Mouse (Mus musculus): ENCODE data around the gene Sh3bp5l.

DNA sequence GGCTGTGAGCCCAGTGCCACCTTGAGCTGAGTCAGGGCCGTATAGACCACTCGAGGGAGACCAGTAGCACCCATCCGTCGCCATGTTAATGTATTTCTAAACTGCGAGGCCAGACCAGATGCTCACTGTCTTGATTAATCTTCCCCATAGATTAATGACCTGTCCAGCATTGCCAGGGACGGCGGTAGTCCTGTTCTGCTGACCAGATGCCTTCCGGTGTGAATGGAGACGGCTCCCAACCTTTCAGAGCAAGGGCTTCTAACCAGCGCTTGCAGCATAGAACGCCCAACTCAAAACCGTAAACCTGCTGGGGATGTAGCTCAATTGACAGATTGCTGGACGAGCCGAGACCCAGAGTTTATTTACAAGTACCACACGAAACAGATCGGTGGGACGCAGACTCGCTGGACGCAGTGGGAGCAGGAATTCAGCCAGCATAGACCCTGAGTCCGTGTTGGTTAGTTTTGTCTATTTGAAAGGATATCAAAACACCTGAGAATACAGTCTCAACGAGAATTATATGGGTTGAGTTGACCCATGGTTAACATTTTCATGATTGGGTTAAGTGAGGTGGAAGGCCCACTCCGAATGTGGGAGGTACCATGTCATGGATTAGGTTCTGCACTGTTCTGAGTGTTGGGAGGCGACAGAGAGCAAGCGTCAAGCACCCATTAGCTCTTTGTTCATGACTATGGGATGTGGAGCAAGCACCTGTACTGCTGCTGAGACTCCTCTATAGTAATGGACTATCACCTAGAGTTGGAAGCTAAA lies 6.8 kb upstream of the Sh3bp5l start:
- TF ChIP-seq CTCF (IDR thresholded peaks at IDR 0.05; ENCODE audit: extremely low read depth, insufficient read depth, low read length) (no peak), POLR2A (IDR thresholded peaks at IDR 0.05; ENCODE audit: extremely low read depth, insufficient read depth, low read length) (no peak)
